Mouse (Mus musculus) v-Abl transformed pro-B cells (cell line): ENCODE results near the gene Ranbp10.

ENCODE experiments used
- in situ Hi-C, 2 experiments: fragments of 400-800 bp; cut with MboI; formaldehyde crosslinking; loops; one replicate each; pipeline ENCODE4 v1.15.1; 2025; ENCODE audit not compliant: unreplicated experiment in 2 of 2

Ranbp10 gene

DNA sequence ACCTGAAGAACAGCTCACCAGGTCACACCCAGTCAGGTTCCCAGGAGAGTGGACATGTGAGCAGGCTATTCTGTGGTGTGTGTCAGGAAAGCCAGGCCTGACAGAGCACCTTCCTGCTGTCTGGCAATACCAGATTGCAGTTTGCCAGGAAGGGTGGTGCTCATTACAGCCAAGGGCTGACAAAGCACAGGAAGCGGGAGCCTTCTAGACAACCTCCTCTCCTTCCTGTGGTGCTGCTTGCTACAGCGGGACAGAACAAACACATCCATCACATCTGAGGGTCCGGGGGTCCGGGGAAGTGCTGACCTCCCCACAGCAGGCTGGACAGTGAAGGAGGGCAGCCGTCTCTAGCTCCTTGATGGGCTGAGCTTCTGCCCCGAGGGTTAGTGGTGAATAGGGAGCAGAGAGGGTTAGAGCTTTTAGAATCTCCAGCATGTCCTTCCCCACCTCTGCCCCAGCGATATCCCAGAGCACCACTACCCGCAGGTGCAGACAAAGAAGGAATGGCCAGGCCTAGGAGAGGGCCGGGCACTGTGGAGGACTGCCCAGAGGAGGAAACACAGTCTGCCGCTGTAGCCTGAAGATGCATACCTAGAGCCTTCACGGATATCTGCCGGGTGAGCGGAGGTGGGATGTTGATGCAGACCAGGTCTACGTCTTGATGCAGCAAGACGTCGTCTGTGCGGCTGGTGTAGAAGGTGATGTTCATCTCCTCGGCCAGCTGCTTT lies 99.6 kb downstream of the Ranbp10 start:
- in situ Hi-C loops: loop anchor here in 1 of 2 experiments (5.0 kb wide), 1 partner anchor 55 kb away; no protein-coding TSS in a partner anchor

DNA sequence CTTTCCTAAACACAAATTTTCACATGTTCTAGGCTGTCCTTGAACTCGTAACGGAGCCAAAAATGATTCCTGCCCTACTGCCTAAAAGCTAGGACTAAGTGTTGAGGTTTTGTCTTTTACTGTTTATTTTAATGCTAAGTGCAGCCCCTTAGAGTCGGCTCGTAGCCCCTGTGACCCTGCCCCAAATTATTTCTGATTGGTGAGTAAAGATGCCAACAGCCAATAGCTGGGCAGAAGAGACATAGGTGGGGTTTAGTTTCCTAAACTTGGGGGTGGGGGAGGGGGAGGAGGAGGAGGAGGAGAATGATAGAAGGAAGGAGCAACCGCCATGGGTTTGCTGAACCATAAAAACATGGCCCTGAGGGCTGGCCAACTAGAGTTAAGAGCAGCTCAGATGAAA lies 101.4 kb downstream of the Ranbp10 start:
- in situ Hi-C loops: loop anchor here in 1 of 2 experiments (5.0 kb wide), 1 partner anchor 57 kb away; no protein-coding TSS in a partner anchor

DNA sequence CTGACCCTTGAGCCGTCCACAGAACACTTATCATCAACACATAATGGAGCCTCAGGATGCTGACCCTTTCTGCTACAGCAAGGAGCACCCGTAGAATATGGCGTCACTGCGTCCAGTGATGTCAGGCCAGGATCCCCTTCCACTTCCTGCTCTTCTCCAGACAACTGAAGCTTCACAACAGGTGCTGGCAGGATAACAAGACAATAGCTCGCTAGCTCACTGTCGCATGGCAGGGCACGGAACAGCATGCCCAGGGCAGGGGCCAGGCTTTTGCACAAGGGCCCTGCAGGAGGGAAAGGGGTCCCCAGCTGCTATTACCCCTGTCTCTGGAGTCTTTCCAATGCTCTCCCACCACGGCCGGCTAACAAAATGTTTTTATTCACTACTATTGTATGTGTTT lies 104.3 kb downstream of the Ranbp10 start:
- in situ Hi-C loops: no loop called here

DNA sequence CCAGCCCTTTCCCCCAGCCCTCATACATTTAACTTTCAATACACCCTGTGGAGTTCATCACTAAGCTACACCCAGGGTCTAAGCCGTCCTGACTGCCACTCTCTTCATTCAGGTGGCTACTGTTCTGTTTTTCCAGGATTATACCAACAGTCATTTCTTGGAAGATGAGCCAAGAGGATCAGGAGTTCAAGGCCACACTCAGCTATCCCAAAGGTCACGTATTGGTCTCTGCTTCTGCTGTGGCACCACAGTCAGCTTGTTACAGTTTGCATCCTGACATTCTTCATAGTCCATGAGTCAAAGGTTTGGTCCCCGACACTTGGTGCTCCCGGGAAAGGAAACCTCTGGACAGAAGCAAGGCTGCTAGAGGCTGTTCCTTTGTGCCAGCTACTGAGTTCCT lies 107.5 kb downstream of the Ranbp10 start:
- in situ Hi-C loops: loop anchor here in 1 of 2 experiments (5.0 to 10.0 kb wide), 3 partner anchors 63 to 385 kb away; partner anchors contain the start of gene Ctrl
